Mouse (Mus musculus) liver, embryonic 14.5 days (tissue): ENCODE results near the gene Med12l. TPM values are rescaled to one million over a fixed set of nuclear protein-coding genes. Genes with fewer than 3 reads are reported as not detected.

ENCODE experiments used
- ATAC-seq: fragments of 200-750 bp; cut with Nextera tagmentation; 2 replicates; pipeline ENCODE4 v1.8.0; 2017; ENCODE audit warnings: moderate number of reproducible peaks, mild to moderate bottlenecking, moderate library complexity; ENCODE audit not compliant: insufficient read depth
- DNase-seq, 3 experiments: peaks; one replicate each; pipeline ENCODE4 v3.0.0-alpha.2; 2012 to 2013; ENCODE audit warnings: low read depth in 3 of 3, low spot score in 3 of 3
- H3K27ac ChIP-seq: fragments of 300-500 bp; sonication (generic); 2 replicates; pipeline ENCODE4 v1.5.1; 2014; ENCODE audit warnings: moderate library complexity, mild to moderate bottlenecking, control low read depth, inconsistent platforms
- H3K27me3 ChIP-seq: fragments of 300-500 bp; sonication (generic); 2 replicates; pipeline ENCODE4 v1.6.1; 2014; ENCODE audit warnings: mild to moderate bottlenecking, low read length, moderate library complexity; ENCODE audit not compliant: control insufficient read depth, insufficient read depth
- H3K36me3 ChIP-seq: fragments of 300-500 bp; sonication (generic); replicated peaks from 2 replicates; pipeline ENCODE4 v1.6.1; 2014; ENCODE audit warnings: low read depth; ENCODE audit not compliant: control insufficient read depth, insufficient read depth
- H3K4me1 ChIP-seq, 2 experiments: fragments of 200-500 bp in 1 of 2; fragments of 300-500 bp in 1 of 2; sonication (generic) in 1 of 2; replicated peaks; 2 replicates each; pipeline ENCODE4 v1.6.1; 2012 to 2014; ENCODE audit warnings: antibody characterized with exemption in 1 of 2, inconsistent platforms in 1 of 2, low read length in 1 of 2; ENCODE audit not compliant: control insufficient read depth in 2 of 2, insufficient read depth in 2 of 2
- H3K4me2 ChIP-seq: fragments of 300-500 bp; sonication (generic); 2 replicates; pipeline ENCODE4 v1.6.1; 2014; ENCODE audit warnings: low read depth, mild to moderate bottlenecking, control low read depth, moderate library complexity
- H3K4me3 ChIP-seq, 2 experiments: fragments of 200-500 bp in 1 of 2; fragments of 300-500 bp in 1 of 2; sonication (generic) in 1 of 2; 2 replicates each; pipeline ENCODE4 v1.5.1; 2012 to 2014; ENCODE audit warnings: low read depth in 2 of 2, low read length in 2 of 2, mild to moderate bottlenecking in 2 of 2, control low read depth in 1 of 2, inconsistent platforms in 1 of 2, moderate library complexity in 1 of 2; ENCODE audit not compliant: insufficient read depth in 1 of 2
- H3K9ac ChIP-seq: fragments of 300-500 bp; sonication (generic); replicated peaks from 2 replicates; pipeline ENCODE4 v1.6.1; 2014; ENCODE audit warnings: mild to moderate bottlenecking, control low read depth, moderate library complexity
- H3K9me3 ChIP-seq: fragments of 300-500 bp; sonication (generic); 2 replicates; pipeline ENCODE4 v1.6.1; 2016; ENCODE audit warnings: low read length, mixed read lengths; ENCODE audit not compliant: control insufficient read depth
- CTCF ChIP-seq: IDR thresholded peaks from 2 replicates; pipeline ENCODE4 v1.5.1; 2016; ENCODE audit warnings: antibody characterized with exemption, low read depth, control low read depth
- EP300 ChIP-seq: IDR thresholded peaks from 2 replicates; pipeline ENCODE4 v1.6.1; 2016; ENCODE audit warnings: antibody characterized with exemption, low read depth
- WGBS: fragments of 180-500 bp; shearing (Covaris S2); extraction: QIAGEN DNeasy Blood & Tissue Kit; methylation state at CpG from one replicate; pipeline ENCODE4 v1.1.7; 2014; ENCODE audit not compliant: insufficient replicate concordance; 5-methylcytosine and 5-hydroxymethylcytosine counted together
- polyA plus RNA-seq, 2 experiments: library from polyadenylated mRNA; depleted of rRNA in 1 of 2; stranded (reverse) in 1 of 2; unstranded in 1 of 2; fragments of >200 nt; fragmentation: Nextera tagmentation in 1 of 2; extraction: Ambion mirVana in 1 of 2; gene quantifications; 2 replicates each; pipeline versions ENCODE4 v1.2.1 to v1.2.3; 2012 to 2014

The Med12l gene
- polyA plus RNA-seq, 2 experiments: 0.57 to 0.63 TPM

DNA sequence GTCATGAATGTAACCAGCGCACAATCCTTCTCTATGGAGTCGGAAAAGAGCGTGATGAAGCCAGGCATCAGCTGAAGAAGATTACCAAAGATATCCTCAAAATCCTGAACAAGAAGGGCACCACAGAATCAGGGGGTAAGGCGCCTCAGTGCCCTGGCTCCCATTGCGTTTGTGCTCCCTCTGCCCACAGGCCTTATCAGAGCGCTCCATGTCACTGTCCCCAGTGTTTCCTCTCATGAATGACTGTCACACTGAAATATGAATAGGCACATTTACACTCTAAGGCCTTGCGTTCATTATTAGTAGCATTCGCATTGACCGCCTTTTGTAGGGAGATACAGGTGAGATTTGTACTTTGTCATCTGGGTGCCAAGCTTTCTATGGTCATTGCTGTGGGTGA lies 222.1 kb downstream of the Med12l start:
- Histone ChIP-seq H3K36me3 (no peaks in the 10 kb centered on the region), H3K4me1 (peaks cover 0 to 10% of the 10 kb centered on the region in 2 experiments; a peak in 2 of 4 replicates), H3K27ac (no peak overlapping the region), H3K4me2 (no peak overlapping the region), H3K4me3 (no peak overlapping the region), H3K9me3 (no peaks in the 10 kb centered on the region), H3K27me3 (no peaks in the 10 kb centered on the region), H3K9ac (no peak overlapping the region)
- ATAC-seq: no peak
- TF ChIP-seq EP300 (no peak), CTCF (no peak)
- WGBS: 37% methylated on average over 9 of the region's 9 CpGs
- DNase-seq: no peak

GRCm38 (mm10) chr3:59228730-59229551 lies 223.3 kb downstream of the Med12l start:
- no peaks in the 10 kb centered on the region for H3K36me3 ChIP-seq
- no peak overlapping the region for H3K4me2 ChIP-seq
- peak; percentile 21; the same call in 1 of the 2 replicates for ATAC-seq
- H3K4me1 ChIP-seq: peaks cover 0 to 10% of the 10 kb centered on the region in 2 experiments; a peak in 2 of 4 replicates
- no peak overlapping the region for H3K27ac ChIP-seq
- no peak overlapping the region for H3K9ac ChIP-seq
- TF ChIP-seq EP300 (no peak), CTCF (no peak)
- 28% methylated on average over 10 of the region's 10 CpGs for WGBS
- peak in 2 of 3 experiments; percentile 17 to 32 for DNase-seq
- no peaks in the 10 kb centered on the region for H3K9me3 ChIP-seq
- H3K4me3 ChIP-seq: no peak overlapping the region
- H3K27me3 ChIP-seq: no peaks in the 10 kb centered on the region

DNA sequence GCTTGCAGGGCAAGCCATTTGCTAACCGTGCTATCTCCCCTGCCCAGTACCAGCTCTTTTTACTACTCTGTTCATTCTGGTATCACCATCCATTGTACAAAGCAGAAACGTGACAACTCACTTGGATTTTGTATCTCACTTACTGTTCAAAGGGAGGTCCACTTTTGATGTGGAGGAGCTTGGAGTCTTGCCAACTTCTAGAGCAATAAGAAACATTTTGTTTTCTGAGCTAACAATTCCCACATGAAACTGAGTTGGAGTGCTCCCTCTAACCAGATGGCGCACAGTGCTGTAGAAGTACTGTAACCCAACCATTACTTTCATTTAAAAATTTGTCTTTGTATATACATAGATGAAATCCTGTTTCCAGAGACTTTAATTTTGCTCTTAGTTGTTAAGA lies 225.3 kb downstream of the Med12l start:
- Histone ChIP-seq H3K4me1 (peaks cover 0 to 10% of the 10 kb centered on the region in 2 experiments; a peak in 2 of 4 replicates), H3K27ac (no peak overlapping the region), H3K4me2 (no peak overlapping the region), H3K27me3 (no peaks in the 10 kb centered on the region), H3K9ac (no peak overlapping the region), H3K9me3 (no peaks in the 10 kb centered on the region), H3K4me3 (no peak overlapping the region), H3K36me3 (no peaks in the 10 kb centered on the region)
- WGBS: 72% methylated on average over 3 of the region's 3 CpGs
- ATAC-seq (no peak), DNase-seq (no peak)
- TF ChIP-seq EP300 (no peak), CTCF (no peak)

GRCm38 (mm10) chr3:59234878-59235277 lies 229.3 kb downstream of the Med12l start:
- no peak for ATAC-seq
- Histone ChIP-seq H3K27ac (no peak overlapping the region), H3K9me3 (no peaks in the 10 kb centered on the region)

DNA sequence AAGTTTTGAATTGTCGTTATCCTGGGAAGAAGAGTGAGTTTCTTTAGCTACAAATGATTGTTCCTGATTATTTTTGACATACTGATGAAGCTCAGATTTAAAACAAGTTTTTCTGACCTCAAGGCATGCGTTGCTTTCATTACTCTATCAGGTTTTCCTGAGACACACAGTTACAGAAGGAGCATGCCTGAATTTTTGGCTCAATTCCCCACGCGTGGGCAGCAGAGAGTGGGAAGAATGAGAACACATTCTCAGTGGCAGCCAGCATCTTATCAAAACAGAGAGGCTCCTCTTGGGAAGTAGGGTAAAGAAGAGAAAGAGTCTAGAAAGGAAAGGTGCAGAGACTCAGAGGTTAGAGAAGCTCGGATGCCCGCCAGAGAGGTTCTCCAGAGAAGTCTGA lies 237.8 kb downstream of the Med12l start:
- 56% methylated on average over 6 of the region's 6 CpGs for WGBS
- DNase-seq: no peak

More at GRCm38 (mm10) chr3:59234878-59235277, 229.3 kb downstream of the Med12l start:
- no peak overlapping the region for H3K9ac ChIP-seq
- no peak overlapping the region for H3K4me2 ChIP-seq
- no peaks in the 10 kb centered on the region for H3K4me1 ChIP-seq
- WGBS: 32% methylated on average over 5 of the region's 5 CpGs
- no peak for DNase-seq
- no peak for TF ChIP-seq EP300
- TF ChIP-seq CTCF: no peak
- H3K36me3 ChIP-seq: no peaks in the 10 kb centered on the region
- no peak overlapping the region for H3K4me3 ChIP-seq
- H3K27me3 ChIP-seq: no peaks in the 10 kb centered on the region

More for the DNA sequence above, 237.8 kb downstream of the Med12l start:
- Histone ChIP-seq H3K36me3 (no peaks in the 10 kb centered on the region), H3K9ac (no peak overlapping the region), H3K27ac (no peak overlapping the region), H3K27me3 (no peaks in the 10 kb centered on the region), H3K9me3 (no peaks in the 10 kb centered on the region), H3K4me2 (no peak overlapping the region), H3K4me1 (no peaks in the 10 kb centered on the region), H3K4me3 (no peak overlapping the region)
- ATAC-seq: no peak
- TF ChIP-seq CTCF (no peak), EP300 (no peak)
